In genomic region chr12:24928051-24928748, GRCm38 (mm10) we compare ENCODE assay signal across 9 mouse cellular contexts. TPM values are rescaled to one million over a fixed set of nuclear protein-coding genes. Genes with fewer than 3 reads are reported as not detected.
DNase-seq lines count a peak whose midpoint lies in the region; ATAC-seq lines count a peak whose summit lies in the region.
"Had no signal": no experiment of that assay in that cellular context is flagged by ENCODE, and none has a peak within 500 bp of the region (broad histone marks: within the 10 kb centered on the region; RNA-seq: fewer than 3 reads in every experiment).

No protein-coding gene starts in this region.

- H3K27ac ChIP-seq in heart, embryonic 13.5 days (replicated peaks) = peak overlapping the region; percentile 53
- 0 out of 2 replicates have a peak overlapping the region, but pooled peaks have one; percentile 4 for H3K27ac ChIP-seq in embryonic facial prominence, embryonic 15.5 days (replicated peaks)
- no peak overlapping the region for H3K27ac ChIP-seq in intestine, embryonic 15.5 days
- H3K27ac ChIP-seq in midbrain, embryonic 12.5 days (replicated peaks) = peak overlapping the region; percentile 67
- H3K27ac ChIP-seq: liver, embryonic 14.5 days had no signal

- peaks cover 9% of the 10 kb centered on the region; the same call in 1 of the 2 replicates for H3K36me3 ChIP-seq in heart, embryonic 13.5 days
- H3K36me3 ChIP-seq in embryonic facial prominence, embryonic 15.5 days = 0 out of 2 replicates have a peak, but pooled peaks cover 2% of the 10 kb centered on the region
- H3K36me3 ChIP-seq in intestine, embryonic 15.5 days = no peaks in the 10 kb centered on the region
- H3K36me3 ChIP-seq in midbrain, embryonic 12.5 days = no peaks in the 10 kb centered on the region; the same call in 1 of the 2 replicates

- H3K4me3 ChIP-seq in heart, embryonic 13.5 days = no peak overlapping the region
- H3K4me3 ChIP-seq in embryonic facial prominence, embryonic 15.5 days (replicated peaks) = no peak overlapping the region
- H3K4me3 ChIP-seq in intestine, embryonic 15.5 days (replicated peaks) = no peak overlapping the region
- H3K4me3 ChIP-seq in midbrain, embryonic 12.5 days = no peak overlapping the region

- H3K9ac ChIP-seq in heart, embryonic 13.5 days = peak overlapping the region; percentile 29; the same call in 1 of the 2 replicates
- H3K9ac ChIP-seq in embryonic facial prominence, embryonic 15.5 days = no peak overlapping the region
- no peak overlapping the region for H3K9ac ChIP-seq in intestine, embryonic 15.5 days
- no peak overlapping the region for H3K9ac ChIP-seq in midbrain, embryonic 12.5 days (replicated peaks)
- H3K9ac ChIP-seq: liver, embryonic 14.5 days had no signal

- 55% methylated on average over 18 of the region's 18 CpGs for WGBS in heart, embryonic 13.5 days
- 75% methylated on average over 18 of the region's 18 CpGs for WGBS in embryonic facial prominence, embryonic 15.5 days
- WGBS in intestine, embryonic 15.5 days = 61% methylated on average over 18 of the region's 18 CpGs
- 58% methylated on average over 18 of the region's 18 CpGs for WGBS in midbrain, embryonic 12.5 days

- no peaks in the 10 kb centered on the region for H3K9me3 ChIP-seq in heart, embryonic 13.5 days
- no peaks in the 10 kb centered on the region for H3K9me3 ChIP-seq in embryonic facial prominence, embryonic 15.5 days (replicated peaks)
- H3K9me3 ChIP-seq in intestine, embryonic 15.5 days = no peaks in the 10 kb centered on the region
- no peaks in the 10 kb centered on the region for H3K9me3 ChIP-seq in midbrain, embryonic 12.5 days

- no peak for ATAC-seq in heart, embryonic 13.5 days (ENCODE audit: extremely low read depth, insufficient number of reproducible peaks, low FRiP score, low TSS enrichment)
- ATAC-seq in embryonic facial prominence, embryonic 15.5 days (ENCODE audit: insufficient number of reproducible peaks, low FRiP score, low TSS enrichment, low read depth) = no peak
- ATAC-seq in intestine, embryonic 15.5 days = peak; percentile 67
- peak; percentile 57; the same call in 1 of the 2 replicates for ATAC-seq in midbrain, embryonic 12.5 days (ENCODE audit: low FRiP score, low read depth)

- no peaks in the 10 kb centered on the region for H3K27me3 ChIP-seq in heart, embryonic 13.5 days (replicated peaks)
- no peaks in the 10 kb centered on the region for H3K27me3 ChIP-seq in embryonic facial prominence, embryonic 15.5 days
- no peaks in the 10 kb centered on the region for H3K27me3 ChIP-seq in intestine, embryonic 15.5 days (replicated peaks)
- H3K27me3 ChIP-seq in midbrain, embryonic 12.5 days = no peaks in the 10 kb centered on the region

- peak overlapping the region; percentile 20; the same call in 1 of the 2 replicates for H3K4me2 ChIP-seq in heart, embryonic 13.5 days
- no peak overlapping the region for H3K4me2 ChIP-seq in embryonic facial prominence, embryonic 15.5 days (replicated peaks)
- H3K4me2 ChIP-seq in intestine, embryonic 15.5 days (replicated peaks) = no peak overlapping the region
- H3K4me2 ChIP-seq in midbrain, embryonic 12.5 days (replicated peaks) = no peak overlapping the region

- no peak for DNase-seq in heart, adult 8-10 months (ENCODE audit: low spot score)
- no peak for DNase-seq in adrenal gland, postnatal 4 days (ENCODE audit: low spot score in 2 of 2)
- no peak for DNase-seq in adrenal gland, adult 18-20 months (ENCODE audit: low spot score in 2 of 2)
- no peak for DNase-seq in urinary bladder, postnatal 25 days (ENCODE audit: low spot score)

- peaks cover 58% of the 10 kb centered on the region for H3K4me1 ChIP-seq in heart, embryonic 13.5 days
- no peaks in the 10 kb centered on the region for H3K4me1 ChIP-seq in embryonic facial prominence, embryonic 15.5 days
- peaks cover 2% of the 10 kb centered on the region; the same call in 1 of the 2 replicates for H3K4me1 ChIP-seq in intestine, embryonic 15.5 days (replicated peaks)
- peaks cover 33% of the 10 kb centered on the region for H3K4me1 ChIP-seq in midbrain, embryonic 12.5 days

RNA-seq across cellular contexts. Expression of gene Kidins220, which starts 46.5 kb away (rescaled TPM):
- 28.2 and 30.1 TPM in 2 replicates for polyA plus RNA-seq in heart, embryonic 13.5 days (2015; fragmentation: Nextera tagmentation; extraction: Ambion mirVana)
- 10 to 100 TPM; 57.2 to 84.5 (median 66.5) TPM for total RNA-seq in heart, adult 8-10 months (2022)
- 26.1 and 26.8 TPM in 2 replicates for polyA plus RNA-seq in embryonic facial prominence, embryonic 15.5 days (2015; fragmentation: Nextera tagmentation; extraction: Ambion mirVana)
- 20.1 and 21.8 TPM in 2 replicates for polyA plus RNA-seq in intestine, embryonic 15.5 days (2015; fragmentation: Nextera tagmentation; extraction: Ambion mirVana)
- 89.0 and 100 TPM in 2 replicates for polyA plus RNA-seq in midbrain, embryonic 12.5 days (2016; fragmentation: Nextera tagmentation; extraction: Ambion mirVana)
- total RNA-seq in adrenal gland, postnatal 4 days (2021) = 100 to 1,000 TPM in 1 of 2 experiments, 10 to 100 TPM in 1; 94.4 to 126 TPM
- total RNA-seq in adrenal gland, adult 18-20 months (2021) = 10 to 100 TPM; 75.4 to 97.5 TPM

Comparison
In these comparisons a context has a peak if more than half of its experiments do, and no peak if none do; other contexts are left out.
1. ATAC-seq: peak in intestine, embryonic 15.5 days (single experiment) and midbrain, embryonic 12.5 days (single experiment); none in heart, embryonic 13.5 days (single experiment) and embryonic facial prominence, embryonic 15.5 days (single experiment).